Mouse (Mus musculus) MEL-GATA-1-ER (cell line): ENCODE results near the gene Ccdc62.

Experiments
- DNase-seq: peaks from one replicate; pipeline ENCODE4 v3.0.0-alpha.2; 2012; ENCODE audit warnings: low read depth; ENCODE audit errors: extremely low read depth

Gene Ccdc62

DNA sequence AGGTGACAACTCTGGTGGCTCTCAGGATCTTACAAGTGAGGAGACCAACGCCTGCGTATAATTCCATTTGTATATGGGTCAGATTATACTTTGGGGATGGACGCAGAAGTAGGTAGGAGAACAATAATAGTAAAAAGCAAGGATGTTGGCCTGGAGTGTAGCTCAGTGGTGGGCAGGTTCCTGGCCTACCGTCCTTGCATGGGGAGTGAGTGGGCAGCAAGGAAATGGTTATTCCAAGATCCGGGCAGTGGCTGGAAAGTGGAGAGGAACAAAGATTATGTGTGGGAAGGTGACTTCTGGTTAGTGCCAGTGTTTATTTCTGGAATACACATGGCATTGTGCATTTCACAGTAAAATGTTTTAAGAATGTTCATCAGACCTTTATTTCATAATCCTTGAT, 5.5 kb downstream of the Ccdc62 start:
- DNase-seq = no peak

DNA sequence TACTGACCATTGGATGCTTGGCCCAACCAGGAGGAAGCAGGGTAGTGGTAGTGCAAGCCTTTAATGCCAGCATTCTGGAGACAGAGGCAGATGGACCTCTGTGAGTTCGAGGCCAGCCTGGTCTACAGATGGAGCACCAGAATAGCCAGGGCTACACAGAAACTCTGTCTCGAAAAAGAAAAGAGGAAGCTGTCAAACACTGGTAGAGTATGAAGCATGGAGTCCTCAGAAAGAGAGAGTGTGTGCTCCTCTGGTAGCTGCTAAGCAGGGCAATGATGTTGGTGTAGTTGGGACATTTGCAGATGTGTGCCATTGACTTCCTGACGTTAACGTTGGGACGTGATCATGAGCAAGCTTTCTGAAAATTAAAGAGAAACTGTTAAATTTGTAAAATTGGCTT, 8.0 kb downstream of the Ccdc62 start:
- DNase-seq = no peak

DNA sequence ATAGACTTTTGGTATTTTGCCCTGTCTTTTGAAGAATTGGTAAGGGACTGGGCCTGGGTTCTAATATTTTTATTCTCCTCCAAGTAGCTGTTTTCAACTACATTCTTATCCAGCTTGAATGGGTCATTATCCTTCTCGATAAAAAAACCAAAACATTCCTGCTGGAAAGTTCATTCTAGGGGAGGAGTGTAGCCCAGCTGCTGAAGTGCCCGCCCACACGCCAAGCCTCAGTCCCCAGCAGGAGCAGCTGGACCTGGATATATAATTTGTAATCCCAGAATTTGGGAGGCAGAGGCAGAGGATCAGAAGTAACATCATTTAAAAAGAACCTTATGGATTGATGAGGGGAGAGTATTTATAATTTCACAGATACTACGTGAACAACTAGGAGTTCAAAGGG, 16.1 kb downstream of the Ccdc62 start:
- DNase-seq = no peak

DNA sequence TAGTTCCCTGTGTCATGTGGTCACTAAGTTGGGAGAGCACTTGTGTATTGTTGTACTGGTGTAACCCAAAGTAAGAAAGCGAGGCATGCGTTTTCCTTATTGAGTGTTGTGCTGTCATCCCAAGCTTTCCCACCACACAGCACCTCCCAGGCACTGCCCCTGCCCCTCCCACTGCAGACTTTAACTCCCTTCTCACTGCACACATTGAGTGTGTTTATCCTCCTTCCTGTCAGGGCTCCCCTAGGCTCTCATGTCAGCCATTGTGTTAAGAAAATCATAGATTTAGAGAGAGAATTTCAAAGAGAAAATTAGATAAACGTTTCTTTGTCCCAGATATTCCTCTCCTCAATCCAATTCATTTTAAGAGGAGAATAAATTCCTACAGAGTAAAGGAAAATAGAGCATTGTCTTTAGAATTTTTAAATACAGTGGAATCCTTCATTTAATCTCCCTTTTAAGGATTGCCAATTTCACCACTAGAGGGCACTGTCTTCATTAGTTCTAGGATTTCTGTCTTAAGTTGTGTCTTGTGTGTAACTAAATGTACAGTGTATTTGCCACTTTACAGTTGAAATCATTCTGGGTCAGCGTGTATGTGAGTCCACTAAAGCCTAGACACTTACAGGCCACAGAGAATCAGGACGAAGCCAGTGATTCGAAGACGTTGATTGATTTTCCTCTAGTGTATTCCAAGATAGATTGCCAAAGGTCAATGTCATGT, 16.7 kb downstream of the Ccdc62 start:
- DNase-seq = peak; percentile 50

DNA sequence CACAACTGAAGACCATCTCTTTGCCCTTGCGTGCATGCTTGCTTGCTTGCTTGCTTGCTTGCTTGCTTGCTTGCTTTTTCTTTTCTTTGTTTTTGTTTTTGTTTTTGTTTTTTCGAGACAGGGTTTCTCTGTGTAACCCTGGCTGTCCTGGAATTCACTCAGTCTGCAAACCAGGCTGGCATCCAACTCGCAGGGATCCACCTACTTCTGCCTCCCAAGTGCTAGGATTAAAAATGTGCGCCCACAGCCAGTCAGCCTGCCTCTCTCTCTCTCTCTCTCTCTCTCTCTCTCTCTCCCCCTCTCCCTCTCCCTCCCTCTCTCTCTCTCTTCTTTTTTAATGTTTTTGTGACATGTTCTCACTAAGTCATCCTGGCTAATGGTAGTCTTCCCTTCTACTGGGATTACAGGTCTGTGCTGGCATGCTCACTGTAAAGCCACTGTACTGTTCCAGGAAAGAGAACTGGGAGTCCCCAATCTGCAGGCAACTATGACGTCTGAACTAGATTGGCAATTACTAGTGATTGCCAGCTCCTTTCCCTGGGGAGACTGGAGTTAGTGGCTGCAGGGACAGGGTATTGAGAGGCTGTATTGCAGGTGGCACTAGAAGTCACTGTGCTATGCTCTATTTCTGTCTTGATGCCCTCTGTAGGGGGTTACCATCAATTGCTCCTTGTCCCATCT, 22.0 kb downstream of the Ccdc62 start:
- no peak for DNase-seq

DNA sequence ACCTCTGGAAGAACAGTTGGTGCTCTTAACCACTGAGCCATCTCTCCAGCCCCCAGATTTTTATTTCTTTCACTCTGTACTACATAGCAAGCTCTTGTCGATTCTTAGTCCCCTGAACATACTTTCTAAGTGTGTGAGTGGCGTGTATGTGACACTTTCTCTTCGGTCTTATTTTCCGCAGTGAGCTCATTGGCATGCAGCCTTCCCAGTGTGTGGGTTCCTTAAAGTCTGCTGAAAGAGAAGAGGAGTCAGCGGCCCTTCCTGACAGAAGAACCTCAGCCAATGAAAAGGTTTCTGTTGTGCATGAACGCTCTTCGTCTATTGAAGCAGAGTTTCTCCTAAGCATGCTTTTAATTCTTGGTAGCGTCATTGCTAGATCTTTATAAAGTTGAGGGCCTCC, 26.7 kb downstream of the Ccdc62 start:
- no peak for DNase-seq

DNA sequence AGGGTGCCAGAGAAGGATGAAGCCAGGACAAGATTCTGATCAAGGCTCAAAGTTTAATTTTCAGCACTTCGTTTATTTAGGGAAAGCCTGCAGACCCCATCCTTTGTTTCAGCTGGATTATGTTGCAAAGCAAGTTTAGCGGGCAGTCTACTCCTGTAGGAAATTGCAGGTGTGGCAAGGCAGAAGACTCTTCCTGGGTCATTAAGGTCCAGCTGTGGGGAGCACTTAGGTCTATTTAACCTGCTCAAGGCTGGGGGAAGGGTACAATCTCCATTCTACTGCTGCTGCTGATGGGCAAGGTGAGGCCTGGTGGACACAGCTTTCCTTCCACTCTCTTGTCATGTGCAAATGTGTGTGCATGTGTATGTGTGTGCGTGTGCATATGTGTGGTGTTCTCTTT, 28.5 kb downstream of the Ccdc62 start:
- DNase-seq = no peak

DNA sequence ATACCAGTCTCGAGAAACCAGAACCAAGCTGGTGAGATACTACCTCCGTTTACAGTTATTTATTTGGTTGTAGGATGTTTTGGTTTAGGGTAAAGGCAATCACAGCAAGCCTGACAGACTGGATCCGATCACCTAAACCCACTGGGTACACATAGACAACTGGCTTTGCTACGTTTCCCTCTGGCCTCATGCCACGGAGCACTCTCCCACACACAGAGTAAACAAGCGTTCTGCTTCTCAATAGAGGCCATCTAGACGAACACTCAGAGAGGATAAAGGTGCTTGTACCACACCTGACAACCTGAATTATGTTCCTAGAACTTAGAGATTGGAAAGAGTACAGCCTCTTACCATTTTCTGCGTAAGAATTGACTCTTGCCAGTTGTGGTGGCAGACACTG, 29.6 kb downstream of the Ccdc62 start:
- no peak for DNase-seq

DNA sequence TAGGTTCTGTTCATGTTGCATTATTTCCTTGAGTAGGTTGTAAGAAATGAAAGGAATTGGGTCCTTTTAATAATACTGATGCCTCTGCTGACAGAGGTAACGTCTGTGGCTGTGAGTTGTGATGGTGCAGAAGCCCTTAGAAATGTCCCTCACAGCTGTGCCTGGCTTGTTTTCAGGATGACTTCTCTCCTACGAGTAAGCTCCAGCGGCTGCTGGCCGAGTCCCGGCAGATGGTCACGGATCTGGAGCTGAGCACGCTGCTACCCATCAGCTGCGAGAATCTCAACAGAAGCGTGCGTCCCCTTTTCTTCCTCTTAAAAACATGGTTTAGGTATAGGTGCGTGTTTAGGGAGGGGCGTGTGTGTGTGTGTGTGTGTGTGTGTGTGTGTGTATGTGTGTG, 30.6 kb downstream of the Ccdc62 start:
- no peak for DNase-seq

DNA sequence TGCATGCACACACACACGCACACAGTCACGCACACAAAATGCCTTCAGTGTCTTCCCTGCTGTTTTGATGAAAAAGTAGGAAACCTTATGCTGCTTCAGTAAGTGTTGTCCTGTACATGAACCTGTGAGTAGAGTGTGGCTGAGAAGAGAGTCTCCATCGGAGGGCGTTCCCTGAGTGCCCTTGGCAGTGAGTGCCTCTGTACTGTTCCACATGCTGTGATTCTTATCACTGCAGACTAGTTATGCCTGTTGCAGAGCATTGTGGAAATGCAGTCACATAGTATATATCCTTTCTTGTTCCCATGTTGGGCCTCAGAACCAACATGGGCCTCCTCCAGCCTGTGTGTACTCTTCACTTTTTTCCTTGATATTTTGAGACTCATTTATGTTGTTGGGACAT, 33.7 kb downstream of the Ccdc62 start:
- no peak for DNase-seq

DNA sequence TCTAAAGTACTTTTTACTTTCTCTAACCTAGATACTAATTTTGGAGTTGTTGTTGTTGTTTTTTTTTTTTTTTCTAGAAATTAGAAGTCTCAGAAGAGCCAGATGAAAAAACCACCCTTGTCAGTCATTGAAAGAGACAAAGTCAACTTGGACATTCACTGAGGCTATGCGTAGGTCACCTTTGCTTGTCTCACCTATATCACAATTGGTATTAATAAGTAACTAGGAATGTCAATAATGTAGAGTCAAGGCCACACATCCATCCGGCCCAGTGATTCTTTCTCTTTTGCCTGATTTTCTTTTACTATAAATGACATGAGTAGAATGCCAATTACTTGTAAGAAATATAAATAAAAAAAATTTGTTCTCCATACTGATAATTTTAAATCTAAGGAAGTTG, 36.3 kb downstream of the Ccdc62 start:
- no peak for DNase-seq

DNA sequence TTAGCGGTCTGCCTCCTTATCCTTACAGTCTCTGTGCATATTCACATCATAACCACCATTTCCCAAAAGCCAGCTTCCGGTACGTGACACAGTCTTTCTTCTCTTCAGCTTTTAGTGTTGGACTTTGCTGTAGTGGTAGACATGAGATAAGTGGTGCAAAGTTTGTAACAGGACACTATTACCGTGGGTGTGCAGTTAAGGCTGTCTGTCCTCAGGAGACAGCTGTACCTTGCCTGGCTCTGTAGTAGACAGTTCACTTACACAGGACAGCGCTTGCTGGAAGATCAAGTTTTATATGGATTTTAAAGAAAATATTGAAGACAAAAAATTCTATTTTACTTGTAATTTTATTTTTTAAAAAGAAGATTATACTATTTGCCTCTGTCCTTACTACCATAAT, 38.0 kb downstream of the Ccdc62 start:
- DNase-seq = no peak

DNA sequence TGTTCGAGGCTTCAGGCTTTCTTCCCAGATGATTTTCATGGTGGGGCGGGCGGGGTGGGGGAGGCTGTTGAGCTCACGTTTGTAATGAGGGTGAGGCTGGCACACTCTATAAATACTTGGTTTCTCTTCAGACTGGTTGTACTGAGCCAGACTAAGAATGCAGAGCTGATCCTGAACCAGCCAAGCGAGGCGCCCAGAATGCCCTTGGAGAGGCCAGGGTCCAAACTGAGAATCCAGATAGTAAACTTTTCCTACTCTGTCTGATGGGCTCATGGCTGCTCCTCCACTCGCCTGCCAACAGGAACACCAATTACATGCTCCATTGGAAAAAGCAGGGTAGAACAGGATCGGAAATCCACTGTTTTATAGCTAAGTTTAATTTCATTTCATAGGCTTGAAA, 38.7 kb downstream of the Ccdc62 start:
- DNase-seq = no peak

DNA sequence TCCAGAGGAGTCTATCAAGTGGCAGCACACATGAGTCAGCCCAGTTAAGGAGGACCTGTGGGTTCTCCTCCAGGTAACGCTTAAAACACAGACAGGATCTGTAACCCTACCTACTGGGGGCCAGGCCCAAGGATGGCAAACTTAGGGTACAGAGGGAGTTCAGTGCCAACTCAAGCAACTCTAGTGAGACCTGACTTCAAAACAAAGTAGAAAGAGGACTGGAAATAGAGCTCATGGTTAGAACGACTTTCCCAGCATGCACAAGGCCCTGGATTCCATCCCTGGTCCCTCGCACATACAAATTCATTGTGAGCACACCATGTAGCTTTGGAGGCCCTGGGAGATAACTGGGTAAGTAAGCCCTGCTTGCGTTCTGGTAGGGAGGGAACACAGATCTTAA, 40.1 kb downstream of the Ccdc62 start:
- DNase-seq = no peak

DNA sequence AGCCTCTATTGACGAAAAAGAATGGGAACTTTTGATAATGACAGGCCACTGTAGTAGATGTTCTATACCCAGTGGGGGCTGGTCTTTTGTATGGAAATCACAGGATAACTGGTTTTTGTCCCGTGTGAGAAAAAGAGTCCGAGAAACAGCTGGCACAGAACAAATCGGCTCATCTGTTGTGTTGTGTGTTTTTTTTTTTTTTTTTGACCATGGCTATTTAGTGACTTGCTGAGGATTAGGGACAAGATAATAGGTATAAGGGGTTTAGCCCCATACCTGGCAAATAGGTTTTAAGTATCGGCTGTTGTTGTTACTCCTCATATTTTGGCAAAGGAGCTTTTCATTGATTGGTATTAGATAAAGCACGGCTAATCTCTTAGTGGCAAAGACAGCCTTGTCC, 42.0 kb downstream of the Ccdc62 start:
- DNase-seq = no peak

DNA sequence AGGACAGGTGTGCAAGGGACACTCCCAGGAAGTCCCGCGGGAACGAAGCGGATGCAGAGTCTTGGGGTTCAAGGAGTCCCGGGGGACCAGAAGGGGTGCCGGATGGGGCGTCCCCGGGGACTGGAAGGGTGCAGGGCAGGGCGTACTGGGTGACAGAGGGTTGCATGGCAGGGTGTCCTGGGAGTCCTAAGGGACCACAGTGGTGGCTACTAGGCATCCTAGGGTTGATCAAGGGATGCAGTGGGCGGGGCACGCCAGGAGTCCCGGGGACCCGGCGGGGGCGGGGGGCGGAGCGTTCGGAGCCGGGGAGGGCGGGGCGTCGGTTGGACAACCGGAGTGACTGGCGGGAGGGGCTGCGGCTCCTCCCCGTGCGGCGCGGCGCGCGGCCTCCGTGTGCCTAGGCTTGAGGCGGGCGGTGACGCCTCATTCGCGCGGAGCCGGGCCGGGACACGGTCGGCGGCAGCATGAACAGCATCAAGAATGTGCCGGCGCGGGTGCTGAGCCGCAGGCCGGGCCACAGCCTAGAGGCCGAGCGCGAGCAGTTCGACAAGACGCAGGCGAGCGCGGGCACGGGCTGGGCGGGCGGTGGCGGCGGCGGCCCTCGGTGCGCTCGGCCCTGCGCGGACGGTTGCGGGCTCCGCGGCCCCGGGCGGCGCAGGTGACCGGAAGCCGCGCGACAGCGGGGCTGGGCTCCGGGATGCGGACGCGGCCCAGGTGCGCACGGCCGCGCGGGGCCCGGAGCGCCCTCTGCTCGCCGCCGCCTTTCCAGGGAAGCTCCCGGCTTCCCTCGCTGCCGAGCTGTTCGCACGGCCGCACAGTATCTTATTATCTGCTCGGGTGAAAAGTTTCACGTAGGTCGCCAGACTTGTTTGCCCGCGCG, 43.1 kb downstream of the Ccdc62 start, which contains the start of gene Hip1r:
TSS of gene Hip1r (plus strand) at position 330 of the 880 bp plus-strand sequence.
- peak; percentile 23 for DNase-seq

DNA sequence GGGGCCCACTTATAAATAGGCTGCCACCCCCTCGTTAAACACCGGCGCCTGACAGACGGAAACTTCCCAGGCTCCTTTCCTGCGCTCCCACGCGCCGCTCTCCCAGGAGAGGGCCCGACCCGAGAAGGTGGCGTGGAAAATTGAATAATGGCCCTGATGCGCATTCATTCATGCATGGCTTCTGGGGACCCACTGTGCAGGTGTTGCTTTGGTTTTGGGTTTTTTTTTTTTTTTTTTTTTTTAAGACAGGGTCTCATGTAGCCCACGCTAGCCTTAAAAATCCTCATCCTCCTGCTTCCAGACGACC, 43.7 kb downstream of the Ccdc62 start:
- no peak for DNase-seq

DNA sequence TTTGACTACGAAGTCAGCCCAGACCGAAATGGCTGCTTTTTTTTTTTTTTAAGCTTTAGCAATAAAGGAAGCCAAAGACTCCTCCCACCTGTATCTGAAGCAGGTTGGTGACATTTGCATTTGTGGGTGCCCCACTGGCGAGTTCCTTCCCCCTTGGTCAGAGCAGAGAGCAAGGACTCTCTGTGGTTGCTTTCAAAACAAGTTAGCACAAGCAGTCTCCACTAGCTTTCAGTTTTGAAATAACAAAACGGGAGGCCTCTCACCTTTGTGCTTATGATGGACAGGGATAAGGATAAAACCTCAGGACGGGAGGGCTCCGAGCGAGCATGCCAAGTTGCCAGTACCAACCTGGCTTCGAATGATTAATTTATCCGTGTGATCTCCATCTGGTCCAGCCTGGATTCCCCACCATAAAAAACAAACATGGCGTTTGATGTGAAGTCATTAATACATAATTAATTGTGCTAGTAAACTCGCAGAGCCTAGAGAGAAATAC, 44.2 kb downstream of the Ccdc62 start:
- peak; percentile 24 for DNase-seq

DNA sequence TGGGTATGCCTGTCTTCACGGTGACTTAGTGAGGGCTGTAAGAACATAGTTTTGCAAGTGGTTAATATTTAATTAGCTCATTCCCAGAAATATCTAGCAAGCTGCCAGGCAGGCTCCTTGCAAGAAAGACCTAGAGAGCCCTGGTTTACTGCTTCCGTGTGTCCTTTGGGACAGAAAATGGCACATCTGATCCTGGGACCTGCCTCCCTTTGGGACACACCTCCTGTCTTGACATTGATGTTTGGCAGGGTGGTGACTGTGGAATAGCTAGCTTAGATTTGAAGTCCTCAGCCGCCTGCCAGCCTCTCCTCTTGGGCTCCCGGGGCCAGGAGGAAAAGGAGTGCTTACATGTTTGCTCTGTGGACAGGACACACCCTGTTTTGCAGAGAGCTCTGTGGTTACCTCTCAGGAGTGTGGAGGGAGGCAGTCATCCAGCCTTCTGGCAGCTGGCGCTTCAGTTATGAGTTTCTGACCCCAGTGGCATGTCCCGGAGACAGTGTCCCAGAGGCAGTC, 45.2 kb downstream of the Ccdc62 start:
- DNase-seq = no peak

DNA sequence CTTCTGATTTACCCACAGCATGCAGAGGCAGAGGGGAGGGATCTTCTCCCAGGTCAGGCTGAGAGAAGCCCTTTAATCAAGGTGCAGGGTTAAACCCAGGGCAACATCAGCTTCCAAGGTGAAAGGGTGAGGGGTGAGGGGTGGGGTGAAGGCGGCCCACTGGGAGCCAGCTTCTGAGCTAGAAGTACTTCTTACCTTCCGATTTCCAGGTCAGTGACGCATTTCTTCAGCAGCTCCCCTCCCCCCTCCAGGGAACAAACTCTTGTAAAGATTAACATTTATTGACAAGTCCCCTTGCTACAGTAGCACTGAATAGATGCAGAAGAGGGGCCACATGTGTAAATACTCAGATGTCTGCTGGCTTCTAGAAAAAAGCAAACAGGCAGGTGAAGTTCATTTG, 46.8 kb downstream of the Ccdc62 start:
- no peak for DNase-seq

DNA sequence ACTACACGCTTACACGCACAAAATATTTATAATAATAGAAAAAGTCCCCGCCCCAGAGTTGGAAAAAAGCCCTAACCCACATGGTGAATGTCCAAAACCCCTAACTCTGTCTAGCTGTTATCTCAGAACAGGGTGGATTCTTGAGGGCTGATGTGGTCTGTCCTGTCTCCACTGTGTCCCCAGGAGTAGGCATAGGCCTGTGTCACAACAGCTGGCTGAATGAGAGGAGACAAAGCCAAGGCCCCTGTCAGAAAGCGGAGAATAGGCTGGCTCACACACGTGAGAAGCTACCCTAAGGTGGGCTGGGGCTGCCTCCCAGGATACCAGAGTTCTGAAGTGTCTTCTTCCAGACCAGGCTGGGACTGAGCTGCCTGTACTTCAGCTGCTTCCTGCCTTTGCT, 47.7 kb downstream of the Ccdc62 start:
- no peak for DNase-seq
